Mouse (Mus musculus) forebrain, embryonic 10.5 days (tissue): ENCODE data around the gene Gprc5c. TPM values are rescaled to one million over a fixed set of nuclear protein-coding genes. Genes with fewer than 3 reads are reported as not detected.

Source experiments
- DNase-seq: peaks from one replicate; pipeline ENCODE4 v3.0.0-alpha.2; 2017; ENCODE audit warnings: low spot score; ENCODE audit errors: extremely low spot score
- H3K27ac ChIP-seq: fragments of 300-500 bp; sonication (generic); 2 replicates; pipeline ENCODE4 v1.5.1; 2016; ENCODE audit warnings: mild to moderate bottlenecking
- H3K27me3 ChIP-seq: fragments of 300-500 bp; sonication (generic); 2 replicates; pipeline ENCODE4 v1.6.1; 2016; ENCODE audit warnings: mild to moderate bottlenecking; ENCODE audit not compliant: poor library complexity, severe bottlenecking
- H3K36me3 ChIP-seq: fragments of 300-500 bp; sonication (generic); replicated peaks from 2 replicates; pipeline ENCODE4 v1.6.1; 2016; ENCODE audit warnings: mild to moderate bottlenecking, moderate library complexity
- H3K4me1 ChIP-seq: fragments of 300-500 bp; sonication (generic); 2 replicates; pipeline ENCODE4 v1.6.1; 2016
- H3K4me3 ChIP-seq: fragments of 300-500 bp; sonication (generic); 2 replicates; pipeline ENCODE4 v1.5.1; 2016; ENCODE audit warnings: mild to moderate bottlenecking, moderate library complexity
- H3K9me3 ChIP-seq: fragments of 300-500 bp; sonication (generic); 2 replicates; pipeline ENCODE4 v1.6.1; 2016; ENCODE audit warnings: mild to moderate bottlenecking, moderate library complexity
- WGBS: fragments of 180-500 bp; shearing (Covaris S2); methylation state at CpG from one replicate; pipeline ENCODE4 v1.1.7; 2016; 5-methylcytosine and 5-hydroxymethylcytosine counted together
- polyA plus RNA-seq: library from polyadenylated mRNA; unstranded; fragments of >200 nt; fragmentation: Nextera tagmentation; extraction: Ambion mirVana; gene quantifications from 2 replicates; pipeline ENCODE4 v1.2.1, GENCODE M21; 2016

The Gprc5c gene
- polyA plus RNA-seq, 1 experiment from 2014 or later: 32.3 TPM

GRCm38 (mm10) chr11:114863918-114864420 is 13.0 kb downstream of the Gprc5c start:
- H3K27ac ChIP-seq: no peak overlapping the region
- H3K4me1 ChIP-seq: peaks cover 31% of the 10 kb centered on the region
- H3K27me3 ChIP-seq: no peaks in the 10 kb centered on the region
- DNase-seq: no peak
- 95% methylated on average over 21 of the region's 21 CpGs for WGBS
- peaks cover 37% of the 10 kb centered on the region for H3K36me3 ChIP-seq
- H3K9me3 ChIP-seq: peaks cover 2% of the 10 kb centered on the region; the same call in 1 of the 2 replicates
- H3K4me3 ChIP-seq: no peak overlapping the region

- H3K36me3 ChIP-seq: peaks cover 47% of the 10 kb centered on the region
- DNase-seq: no peak
- H3K27me3 ChIP-seq: no peaks in the 10 kb centered on the region
- no peaks in the 10 kb centered on the region for H3K9me3 ChIP-seq
- no peak overlapping the region for H3K4me3 ChIP-seq
- H3K4me1 ChIP-seq: peaks cover 31% of the 10 kb centered on the region
- 89% methylated on average over 5 of the region's 5 CpGs for WGBS
- H3K27ac ChIP-seq: peak overlapping the region; percentile 69
Measured at GRCm38 (mm10) chr11:114865999-114866398, 15.0 kb downstream of the Gprc5c start.

DNA sequence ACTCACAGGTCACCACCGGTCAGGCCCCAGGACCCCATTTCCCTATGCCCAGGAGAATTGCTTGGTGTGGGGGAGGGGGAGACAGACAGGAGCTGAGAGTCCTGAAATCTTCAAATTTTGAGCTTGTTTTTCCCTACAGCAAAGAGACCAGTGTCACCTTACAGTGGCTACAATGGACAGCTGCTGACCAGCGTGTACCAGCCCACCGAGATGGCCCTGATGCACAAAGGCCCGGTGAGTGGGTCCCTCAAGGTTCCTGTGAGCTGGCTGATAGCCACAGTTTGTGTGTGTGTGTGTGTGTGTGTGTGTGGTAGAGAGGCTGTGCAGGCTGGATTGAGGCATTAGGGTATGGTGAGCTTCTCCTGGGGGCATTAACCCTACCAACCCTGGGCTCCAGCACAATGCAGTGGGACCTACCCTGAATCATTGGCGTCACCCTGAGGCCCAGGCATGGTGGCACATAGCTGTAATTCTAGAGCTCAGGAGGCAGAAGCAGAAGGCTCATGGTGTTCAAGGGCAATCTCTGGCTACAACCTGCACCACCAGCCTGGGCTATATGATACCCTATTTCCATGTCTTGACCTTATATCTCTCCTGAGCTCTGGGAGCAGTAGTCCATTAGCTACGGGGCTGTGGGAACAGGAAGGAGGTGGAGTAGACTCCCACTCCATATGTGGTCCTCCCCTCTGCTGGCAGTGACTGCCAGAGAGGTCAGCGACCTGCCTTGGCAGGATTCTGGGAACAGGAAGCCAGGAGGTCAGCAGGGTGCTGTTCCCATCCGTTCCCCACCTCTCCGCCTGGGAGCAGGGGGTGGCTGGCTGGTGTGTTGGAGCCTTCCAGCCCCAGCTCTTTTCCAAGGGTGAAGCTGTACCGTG is 15.8 kb downstream of the Gprc5c start:
- no peak for DNase-seq
- peak overlapping the region; percentile 69 for H3K27ac ChIP-seq
- peaks cover 31% of the 10 kb centered on the region for H3K4me1 ChIP-seq
- no peaks in the 10 kb centered on the region for H3K9me3 ChIP-seq
- WGBS: 64% methylated on average over 10 of the region's 10 CpGs
- H3K4me3 ChIP-seq: no peak overlapping the region
- H3K27me3 ChIP-seq: no peaks in the 10 kb centered on the region
- H3K36me3 ChIP-seq: peaks cover 53% of the 10 kb centered on the region

DNA sequence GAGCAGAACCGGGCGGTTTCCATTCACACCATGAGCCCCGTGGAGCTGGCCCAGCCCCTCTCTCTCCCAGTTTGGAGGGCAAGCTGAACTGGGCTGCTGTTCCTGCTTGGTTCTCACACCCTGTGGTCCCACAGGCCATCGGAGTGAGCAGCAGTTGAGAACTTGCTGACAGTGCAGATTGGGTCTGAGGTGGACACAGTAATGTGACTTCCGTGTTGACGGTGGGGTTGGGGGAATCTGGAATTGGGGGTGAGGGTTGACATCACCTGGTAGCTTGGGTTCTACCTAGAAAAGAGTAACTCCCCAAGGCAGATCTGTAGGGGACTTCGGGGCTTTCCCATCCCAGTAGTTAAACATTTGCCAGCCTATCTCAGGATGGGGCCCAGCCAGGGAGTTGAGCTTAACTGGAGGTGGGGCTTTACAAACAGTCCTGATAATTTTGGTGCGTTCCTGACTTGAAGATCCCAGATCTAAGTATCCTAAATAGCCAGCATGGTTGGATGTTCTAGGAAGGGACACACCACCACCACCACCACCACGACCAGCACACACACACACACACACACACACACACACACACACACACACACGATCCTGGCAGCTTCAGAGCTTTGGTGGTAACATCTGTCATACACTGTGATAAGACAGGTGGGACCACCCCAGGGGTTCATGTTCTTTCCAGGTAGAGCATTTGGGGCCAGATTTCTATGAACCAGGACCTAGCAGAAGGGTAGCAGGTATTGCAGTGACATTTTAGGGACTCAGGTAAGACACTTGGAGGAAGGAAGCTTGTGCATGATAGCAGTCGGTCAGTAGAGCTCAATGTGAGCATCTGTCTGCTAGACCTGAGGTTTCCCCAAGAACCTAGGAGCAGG is 16.6 kb downstream of the Gprc5c start:
- Histone ChIP-seq H3K9me3 (no peaks in the 10 kb centered on the region), H3K27ac (peak overlapping the region; percentile 69), H3K36me3 (peaks cover 56% of the 10 kb centered on the region), H3K27me3 (no peaks in the 10 kb centered on the region), H3K4me1 (peaks cover 35% of the 10 kb centered on the region), H3K4me3 (no peak overlapping the region)
- 81% methylated on average over 11 of the region's 11 CpGs for WGBS
- DNase-seq: no peak

DNA sequence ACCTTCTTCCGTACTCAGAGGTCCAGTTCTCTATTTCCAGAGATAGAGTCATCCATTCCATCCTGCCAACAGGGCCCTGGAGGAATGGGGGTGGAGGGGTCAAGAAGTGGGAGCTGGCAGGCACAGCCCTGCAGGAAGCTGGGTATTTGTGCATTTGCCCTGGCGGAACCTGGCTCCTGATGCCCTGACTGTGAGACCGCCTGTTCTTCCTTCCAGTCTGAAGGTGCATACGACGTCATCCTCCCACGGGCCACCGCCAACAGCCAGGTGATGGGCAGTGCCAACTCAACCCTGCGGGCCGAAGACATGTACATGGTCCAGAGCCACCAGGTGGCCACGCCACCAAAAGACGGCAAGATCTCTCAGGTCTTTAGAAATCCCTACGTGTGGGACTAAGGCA is 17.3 kb downstream of the Gprc5c start:
- Histone ChIP-seq H3K9me3 (no peaks in the 10 kb centered on the region), H3K4me1 (peaks cover 42% of the 10 kb centered on the region), H3K36me3 (peaks cover 56% of the 10 kb centered on the region), H3K27ac (0 out of 2 replicates have a peak overlapping the region, but pooled peaks have one; percentile 8), H3K4me3 (no peak overlapping the region), H3K27me3 (no peaks in the 10 kb centered on the region)
- DNase-seq: no peak
- WGBS: 92% methylated on average over 12 of the region's 12 CpGs

DNA sequence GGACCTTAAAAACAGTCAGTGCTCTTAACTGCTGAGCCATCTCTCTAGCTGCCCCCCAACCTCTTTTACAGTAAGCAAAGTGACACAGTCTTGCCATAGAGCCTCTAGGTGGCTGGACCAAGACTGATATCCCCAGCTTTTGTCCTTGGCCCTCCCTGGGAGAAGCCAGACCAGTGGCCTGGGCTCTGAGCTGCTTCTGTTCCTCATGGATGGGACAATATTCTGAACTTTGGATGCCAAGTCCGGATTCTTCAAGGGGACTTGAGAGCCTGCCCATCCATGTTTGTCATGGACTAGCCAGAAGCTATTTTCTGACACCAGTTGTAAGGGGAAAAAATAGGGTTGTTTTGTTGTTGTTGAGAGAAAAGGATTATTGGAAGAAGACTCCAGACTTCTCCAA is 18.8 kb downstream of the Gprc5c start:
- Histone ChIP-seq H3K4me3 (no peak overlapping the region), H3K9me3 (no peaks in the 10 kb centered on the region), H3K36me3 (peaks cover 43% of the 10 kb centered on the region), H3K4me1 (peaks cover 57% of the 10 kb centered on the region), H3K27ac (no peak overlapping the region), H3K27me3 (no peaks in the 10 kb centered on the region; the same call in 1 of the 2 replicates)
- DNase-seq: no peak
- WGBS: 89% methylated on average over 1 of the region's 1 CpGs

DNA sequence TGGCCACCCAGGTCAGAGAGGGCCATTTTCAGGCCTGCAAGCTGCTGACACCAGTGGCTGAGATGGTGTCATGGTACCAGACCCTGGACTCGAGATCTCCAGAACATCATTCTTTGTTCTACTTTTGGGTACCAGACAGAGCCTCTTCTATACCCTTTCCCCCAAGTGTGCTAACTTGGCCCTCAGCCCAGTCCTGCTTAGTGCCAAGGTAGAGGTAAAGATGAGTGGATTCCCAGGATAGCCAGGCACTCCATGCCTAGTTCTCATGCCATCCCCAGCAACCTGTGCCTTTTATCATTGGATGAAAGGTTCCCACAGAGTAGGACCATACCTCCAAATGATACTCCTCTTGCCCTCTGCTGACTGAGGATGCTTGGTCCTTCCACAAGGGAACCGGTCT is 20.6 kb downstream of the Gprc5c start:
- Histone ChIP-seq H3K27me3 (no peaks in the 10 kb centered on the region; the same call in 1 of the 2 replicates), H3K4me1 (peaks cover 60% of the 10 kb centered on the region), H3K36me3 (peaks cover 39% of the 10 kb centered on the region), H3K27ac (no peak overlapping the region), H3K4me3 (no peak overlapping the region), H3K9me3 (no peaks in the 10 kb centered on the region)
- WGBS: 89% methylated on average over 2 of the region's 2 CpGs
- no peak for DNase-seq

- H3K27me3 ChIP-seq: no peaks in the 10 kb centered on the region; the same call in 1 of the 2 replicates
- peaks cover 24% of the 10 kb centered on the region for H3K36me3 ChIP-seq
- WGBS: 41% methylated on average over 6 of the region's 6 CpGs
- no peaks in the 10 kb centered on the region for H3K9me3 ChIP-seq
- peaks cover 56% of the 10 kb centered on the region for H3K4me1 ChIP-seq
- DNase-seq: no peak
- no peak overlapping the region; the same call in 1 of the 2 replicates for H3K4me3 ChIP-seq
- H3K27ac ChIP-seq: peak overlapping the region; percentile 81
Measured at GRCm38 (mm10) chr11:114873022-114873817, 22.3 kb downstream of the Gprc5c start.

DNA sequence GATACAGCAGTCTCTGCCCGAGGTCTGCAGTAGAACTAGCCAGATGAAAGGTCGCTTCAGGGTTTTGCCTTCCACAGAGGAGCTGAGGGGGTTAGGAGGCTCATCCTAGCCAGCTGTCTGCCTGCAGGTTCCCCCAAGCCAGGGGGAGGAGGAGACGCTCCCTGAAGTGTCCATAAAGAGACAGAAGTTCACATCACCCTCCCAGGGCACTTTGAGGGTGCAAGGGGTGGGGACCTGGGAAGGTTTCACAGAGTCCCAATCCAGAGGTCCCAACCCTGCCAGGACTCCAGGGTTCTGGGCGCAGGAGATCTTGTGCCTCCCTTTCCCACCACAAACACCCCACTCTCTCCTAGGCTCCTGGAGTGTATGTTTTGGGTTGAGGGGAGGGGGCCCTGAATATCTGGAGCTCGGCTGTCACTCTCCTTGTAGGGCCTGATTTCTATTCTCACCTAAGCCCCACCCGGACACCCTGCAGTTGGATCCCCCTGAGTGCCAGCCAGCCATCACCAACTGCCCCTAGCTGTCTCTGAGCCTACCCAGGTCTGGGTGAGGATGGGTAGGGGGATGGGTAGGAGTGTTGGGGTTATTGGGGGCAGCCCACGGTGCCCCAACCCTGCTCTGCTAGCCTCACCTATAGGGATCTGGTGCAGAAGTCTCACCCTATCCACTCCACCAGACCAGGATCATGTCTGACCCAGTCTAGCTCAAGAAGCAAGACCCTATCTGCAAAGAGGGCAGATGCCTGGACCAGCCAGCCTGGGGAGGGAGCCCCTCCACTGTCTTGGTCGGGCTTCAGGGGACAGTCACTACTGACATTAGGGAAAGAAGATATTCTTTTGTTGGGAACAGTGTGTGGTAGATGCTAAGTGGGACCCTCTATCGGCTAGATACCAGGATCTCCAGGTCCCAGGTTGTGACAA is 23.5 kb downstream of the Gprc5c start:
- DNase-seq: no peak
- peaks cover 19% of the 10 kb centered on the region for H3K36me3 ChIP-seq
- no peaks in the 10 kb centered on the region for H3K9me3 ChIP-seq
- H3K27me3 ChIP-seq: no peaks in the 10 kb centered on the region; the same call in 1 of the 2 replicates
- no peak overlapping the region for H3K4me3 ChIP-seq
- peak overlapping the region; percentile 21 for H3K27ac ChIP-seq
- WGBS: 59% methylated on average over 9 of the region's 9 CpGs
- peaks cover 56% of the 10 kb centered on the region for H3K4me1 ChIP-seq

DNA sequence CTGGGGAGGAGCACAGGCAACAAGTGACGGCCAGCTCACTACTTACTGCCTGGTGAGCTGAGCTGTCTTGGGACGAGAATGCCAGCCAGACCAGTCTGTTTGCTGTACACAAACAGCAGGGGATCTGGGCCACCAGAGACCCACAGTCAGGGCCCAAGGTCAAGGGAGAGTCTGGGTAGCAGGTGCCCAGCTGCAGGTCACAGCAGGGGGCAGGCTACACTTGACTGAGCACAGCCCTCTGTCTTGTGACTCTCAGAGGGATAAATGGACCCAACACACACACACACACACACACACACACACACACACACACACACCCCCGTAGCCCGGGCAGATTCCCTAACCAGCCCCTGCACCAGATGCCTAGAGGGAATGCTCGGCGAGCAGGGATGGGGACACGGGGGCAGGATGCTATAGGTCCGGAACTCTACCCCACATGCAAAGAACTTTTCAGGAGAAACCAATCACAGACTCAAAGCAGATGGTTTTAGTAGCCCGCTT is 24.4 kb downstream of the Gprc5c start:
- no peak overlapping the region for H3K4me3 ChIP-seq
- peaks cover 15% of the 10 kb centered on the region for H3K36me3 ChIP-seq
- no peaks in the 10 kb centered on the region; the same call in 1 of the 2 replicates for H3K27me3 ChIP-seq
- H3K27ac ChIP-seq: peak overlapping the region; percentile 21; the same call in 1 of the 2 replicates
- H3K9me3 ChIP-seq: no peaks in the 10 kb centered on the region
- 16% methylated on average over 9 of the region's 9 CpGs for WGBS
- peak; percentile 30 for DNase-seq
- peaks cover 56% of the 10 kb centered on the region for H3K4me1 ChIP-seq

GRCm38 (mm10) chr11:114876176-114876575 is 25.2 kb downstream of the Gprc5c start:
- 39% methylated on average over 7 of the region's 7 CpGs for WGBS
- Histone ChIP-seq H3K27ac (peak overlapping the region; percentile 21; the same call in 1 of the 2 replicates), H3K4me3 (no peak overlapping the region), H3K36me3 (peaks cover 7% of the 10 kb centered on the region), H3K4me1 (peaks cover 56% of the 10 kb centered on the region), H3K9me3 (no peaks in the 10 kb centered on the region), H3K27me3 (no peaks in the 10 kb centered on the region; the same call in 1 of the 2 replicates)
- no peak for DNase-seq
